Mouse (Mus musculus): ENCODE data around the gene Rab39. TPM values are rescaled to one million over a fixed set of nuclear protein-coding genes. Genes with fewer than 3 reads are reported as not detected.

The Rab39 gene
- total RNA-seq, 2 experiments from 2014 or later, result 0.12 TPM; not detected in 1

Other genes with a start within 250 kb of the Rab39 start
- gene Atm, start 169.5 kb downstream of the Rab39 start, total RNA-seq (2021), result 10 to 100 TPM; 11.5 to 12.5 TPM
- 10 to 100 TPM; 14.9 to 16.8 TPM for gene Npat, start 169.2 kb downstream of the Rab39 start, total RNA-seq (2021)
- 100 to 1,000 TPM; 259 to 279 TPM for gene Acat1, start 95.8 kb downstream of the Rab39 start, total RNA-seq (2021)
- 10 to 100 TPM; 41.7 to 42.6 TPM for gene Cul5, start 36.2 kb downstream of the Rab39 start, total RNA-seq (2021)
- gene Slc35f2, start 65.3 kb upstream of the Rab39 start, total RNA-seq (2021), result under 1 TPM; 0.16 to 0.17 TPM
- gene Sln, start 143.9 kb upstream of the Rab39 start, total RNA-seq (2021), result 10 to 100 TPM; 49.4 to 50.8 TPM